Mouse (Mus musculus) stomach, embryonic 16.5 days (tissue): Measurements from ENCODE around the gene Terf2. TPM values are rescaled to one million over a fixed set of nuclear protein-coding genes. Genes with fewer than 3 reads are reported as not detected.

Experiments used
- ATAC-seq: fragments of 200-750 bp; cut with Nextera tagmentation; 2 replicates; pipeline ENCODE4 v1.8.0; 2017; ENCODE audit warnings: moderate number of reproducible peaks, moderate TSS enrichment; ENCODE audit not compliant: insufficient read depth, low FRiP score
- H3K27ac ChIP-seq: fragments of 300-500 bp; sonication (generic); 2 replicates; pipeline ENCODE4 v1.5.1; 2014; ENCODE audit warnings: low read length
- H3K27me3 ChIP-seq: fragments of 300-500 bp; sonication (generic); 2 replicates; pipeline ENCODE4 v1.6.1; 2014; ENCODE audit warnings: low read length, control low read depth, mixed read lengths; ENCODE audit not compliant: control insufficient read depth, insufficient read depth
- H3K36me3 ChIP-seq: fragments of 300-500 bp; sonication (generic); 2 replicates; pipeline ENCODE4 v1.6.1; 2014; ENCODE audit warnings: low read length; ENCODE audit not compliant: control insufficient read depth, insufficient read depth
- H3K4me1 ChIP-seq: fragments of 300-500 bp; sonication (generic); 2 replicates; pipeline ENCODE4 v1.6.1; 2014; ENCODE audit warnings: low read length, control low read depth, mixed read lengths; ENCODE audit not compliant: control insufficient read depth, insufficient read depth
- H3K4me2 ChIP-seq: fragments of 300-500 bp; sonication (generic); 2 replicates; pipeline ENCODE4 v1.6.1; 2014; ENCODE audit warnings: low read depth, low read length, mixed read lengths
- H3K4me3 ChIP-seq: fragments of 300-500 bp; sonication (generic); replicated peaks from 2 replicates; pipeline ENCODE4 v1.5.1; 2014; ENCODE audit warnings: mild to moderate bottlenecking, low read length
- H3K9ac ChIP-seq: fragments of 300-500 bp; sonication (generic); 2 replicates; pipeline ENCODE4 v1.6.1; 2014; ENCODE audit warnings: low read length
- H3K9me3 ChIP-seq: fragments of 300-500 bp; sonication (generic); replicated peaks from 2 replicates; pipeline ENCODE4 v1.6.1; 2016; ENCODE audit warnings: low read length, control low read depth; ENCODE audit not compliant: control insufficient read depth
- WGBS: fragments of 180-500 bp; shearing (Covaris S2); extraction: QIAGEN DNeasy Blood & Tissue Kit; methylation state at CpG from one replicate; pipeline ENCODE4 v1.1.7; 2014; 5-methylcytosine and 5-hydroxymethylcytosine counted together
- polyA plus RNA-seq: library from polyadenylated mRNA; unstranded; fragments of >200 nt; fragmentation: Nextera tagmentation; extraction: Ambion mirVana; gene quantifications from 2 replicates; pipeline ENCODE4 v1.2.1, GENCODE M21; 2015

Terf2 gene
- polyA plus RNA-seq, 1 experiment from 2014 or later: 14.0 TPM

DNA sequence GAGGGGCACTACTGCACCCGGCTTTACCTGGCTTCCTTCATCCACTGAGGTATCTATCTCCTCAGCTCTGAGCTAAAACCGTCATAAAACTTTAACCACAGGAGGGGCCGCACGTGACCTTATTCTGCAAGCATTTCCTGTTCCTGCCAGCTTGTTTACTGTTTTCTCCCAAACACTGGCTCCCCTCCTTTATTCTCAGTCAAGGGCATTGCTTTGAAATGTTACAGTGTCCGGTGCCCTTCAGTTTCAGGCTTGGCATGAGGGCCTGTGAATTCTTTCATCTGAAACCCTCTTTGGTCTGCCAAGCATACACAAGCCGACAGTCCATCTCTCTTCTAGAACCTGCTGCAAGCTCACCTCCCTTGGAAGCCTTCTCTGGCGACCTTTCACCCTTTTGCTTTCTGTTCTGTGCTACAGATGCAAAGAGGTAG is 22.5 kb upstream of the Terf2 start:
- 38% methylated on average over 7 of the region's 7 CpGs for WGBS
- ATAC-seq: no peak
- H3K9me3 ChIP-seq: no peaks in the 10 kb centered on the region
- peaks cover 17% of the 10 kb centered on the region; the same call in 1 of the 2 replicates for H3K4me1 ChIP-seq
- no peak overlapping the region for H3K4me2 ChIP-seq
- no peaks in the 10 kb centered on the region for H3K27me3 ChIP-seq
- no peak overlapping the region for H3K9ac ChIP-seq
- H3K36me3 ChIP-seq: no peaks in the 10 kb centered on the region
- no peak overlapping the region for H3K4me3 ChIP-seq
- H3K27ac ChIP-seq: peak overlapping the region; percentile 77

DNA sequence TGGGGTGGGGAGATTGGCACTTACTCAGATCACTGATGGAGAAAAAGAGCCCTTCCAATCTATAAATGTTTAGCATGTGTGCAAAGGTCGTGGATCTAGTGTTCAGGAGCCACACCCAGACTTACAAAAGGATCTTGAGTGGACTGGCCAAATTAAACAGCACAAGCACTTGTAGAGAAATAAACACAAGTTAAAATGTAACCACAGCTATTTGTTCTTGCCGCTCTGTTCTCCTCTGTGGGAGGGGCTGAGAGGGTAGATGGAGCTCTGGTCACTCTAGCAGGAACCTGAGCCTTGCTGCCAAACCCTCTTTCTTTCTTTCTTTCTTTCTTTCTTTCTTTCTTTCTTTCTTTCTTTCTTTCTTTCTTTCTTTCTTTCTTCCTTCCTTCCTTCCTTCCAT is 20.7 kb upstream of the Terf2 start:
- Histone ChIP-seq H3K9me3 (no peaks in the 10 kb centered on the region), H3K9ac (no peak overlapping the region), H3K4me1 (peaks cover 13% of the 10 kb centered on the region; the same call in 1 of the 2 replicates), H3K27me3 (no peaks in the 10 kb centered on the region), H3K4me2 (no peak overlapping the region), H3K27ac (no peak overlapping the region), H3K36me3 (no peaks in the 10 kb centered on the region), H3K4me3 (no peak overlapping the region)
- 26% methylated on average over 2 of the region's 2 CpGs for WGBS
- ATAC-seq: peak; percentile 80; the same call in 1 of the 2 replicates

DNA sequence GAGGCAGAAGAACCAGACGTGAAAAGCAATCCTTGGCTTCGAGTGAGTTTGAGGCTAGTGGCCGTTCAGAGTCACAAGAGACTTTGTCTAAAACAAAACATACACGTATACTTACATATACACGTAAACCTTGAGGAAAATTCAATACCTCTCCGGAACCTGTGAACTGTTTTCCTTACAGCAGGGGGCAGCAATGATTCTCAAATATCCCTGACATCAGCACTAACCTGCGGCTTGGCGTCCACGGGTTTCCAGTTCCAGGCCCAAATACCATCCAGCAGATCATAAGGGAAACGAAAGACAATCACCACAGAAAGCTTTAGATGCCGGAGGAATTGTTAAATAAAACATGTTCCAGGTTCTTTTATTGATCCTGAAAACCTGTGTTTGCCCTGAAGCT is 19.7 kb upstream of the Terf2 start:
- Histone ChIP-seq H3K36me3 (no peaks in the 10 kb centered on the region), H3K4me2 (peak overlapping the region; percentile 28; the same call in 1 of the 2 replicates), H3K4me3 (no peak overlapping the region), H3K4me1 (peaks cover 13% of the 10 kb centered on the region; the same call in 1 of the 2 replicates), H3K27me3 (no peaks in the 10 kb centered on the region), H3K9ac (no peak overlapping the region), H3K27ac (no peak overlapping the region), H3K9me3 (no peaks in the 10 kb centered on the region)
- ATAC-seq: peak; percentile 48; the same call in 1 of the 2 replicates
- 8% methylated on average over 11 of the region's 11 CpGs for WGBS

DNA sequence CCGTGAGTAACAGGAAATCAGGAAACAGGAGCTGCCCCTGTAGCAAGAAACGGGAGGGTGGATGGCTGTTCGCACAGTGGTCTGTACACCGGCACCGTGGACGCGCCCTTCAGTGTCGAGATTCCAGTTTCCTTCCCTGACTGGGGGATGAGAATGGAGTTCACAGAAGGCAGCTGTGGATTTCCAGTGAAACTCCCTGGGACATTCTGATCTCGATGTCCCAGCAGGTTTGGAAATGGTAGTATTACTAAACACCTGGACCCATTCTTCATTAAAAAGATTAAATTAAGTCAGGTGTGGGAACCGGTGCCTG is 18.6 kb upstream of the Terf2 start:
- Histone ChIP-seq H3K9me3 (no peaks in the 10 kb centered on the region), H3K4me3 (no peak overlapping the region), H3K4me2 (peak overlapping the region; percentile 29; the same call in 1 of the 2 replicates), H3K4me1 (peaks cover 13% of the 10 kb centered on the region; the same call in 1 of the 2 replicates), H3K27me3 (no peaks in the 10 kb centered on the region), H3K9ac (peak overlapping the region; percentile 24), H3K27ac (peak overlapping the region; percentile 39; the same call in 1 of the 2 replicates), H3K36me3 (no peaks in the 10 kb centered on the region)
- 45% methylated on average over 10 of the region's 10 CpGs for WGBS
- no peak for ATAC-seq

DNA sequence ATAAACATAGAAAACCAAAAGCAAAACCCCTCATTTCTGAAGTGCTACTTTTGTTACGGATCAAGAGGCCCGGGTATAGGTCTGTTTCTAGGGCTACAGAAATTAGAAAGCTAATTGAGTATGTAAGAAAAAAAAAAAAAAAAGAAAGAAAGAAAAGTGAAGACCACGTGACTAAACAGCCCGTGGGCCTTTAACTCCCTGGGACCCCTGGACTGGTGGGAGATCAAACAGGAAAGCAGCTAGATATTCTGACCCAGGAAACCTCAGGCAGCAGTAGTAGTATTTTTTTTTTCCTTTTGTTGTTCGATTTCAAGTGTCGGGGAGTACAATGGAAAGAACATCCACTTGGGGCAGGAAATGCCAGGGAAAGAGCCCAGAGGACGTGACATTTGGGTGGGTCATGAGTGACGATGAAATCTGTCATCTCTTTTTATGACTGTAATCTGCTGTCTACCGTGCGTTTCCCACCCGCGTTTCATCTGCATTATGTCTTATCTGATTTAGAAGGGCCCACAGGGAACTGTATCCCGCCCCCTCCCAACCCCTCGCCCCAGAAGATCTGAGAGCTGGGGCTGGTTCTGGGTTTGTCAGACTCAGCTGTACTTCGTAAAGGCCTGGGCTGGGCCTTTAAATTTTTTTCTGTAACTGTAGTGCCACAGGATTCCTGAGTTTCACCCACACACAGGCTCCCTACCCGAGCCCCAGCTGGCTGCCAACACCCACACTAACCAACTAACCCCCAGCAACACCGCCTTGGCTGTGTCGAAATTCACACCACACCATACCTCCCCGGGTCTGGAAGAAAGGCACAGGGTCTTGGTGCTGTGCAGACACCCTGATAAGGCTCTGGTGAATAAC is 18.0 kb upstream of the Terf2 start:
- Histone ChIP-seq H3K9me3 (no peaks in the 10 kb centered on the region), H3K27ac (peak overlapping the region; percentile 39; the same call in 1 of the 2 replicates), H3K4me2 (peak overlapping the region; percentile 29; the same call in 1 of the 2 replicates), H3K27me3 (no peaks in the 10 kb centered on the region), H3K4me1 (peaks cover 13% of the 10 kb centered on the region; the same call in 1 of the 2 replicates), H3K36me3 (no peaks in the 10 kb centered on the region), H3K9ac (peak overlapping the region; percentile 24), H3K4me3 (no peak overlapping the region)
- 0 out of 2 replicates have a peak, but pooled peaks have one; percentile 18 for ATAC-seq
- 42% methylated on average over 19 of the region's 19 CpGs for WGBS

DNA sequence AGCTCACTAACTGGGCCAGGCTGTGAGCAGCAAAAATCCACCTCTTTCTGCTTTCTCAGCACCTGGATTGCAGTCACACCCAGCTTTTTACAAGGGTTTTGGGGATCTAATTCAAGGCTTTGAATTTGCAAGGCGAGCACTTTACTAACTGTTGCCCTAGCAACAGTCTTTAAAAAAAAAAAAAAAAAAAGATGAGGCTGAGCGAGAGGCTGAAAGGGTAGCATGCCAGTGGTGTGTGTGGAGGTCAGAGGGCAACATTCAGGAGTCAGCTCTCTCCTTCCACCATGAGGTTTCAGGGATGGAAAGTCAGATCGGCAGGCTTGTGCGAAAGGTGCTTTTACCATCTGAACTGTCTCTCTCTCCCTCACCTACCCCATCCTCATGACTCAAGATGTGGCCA is 16.9 kb upstream of the Terf2 start:
- no peak overlapping the region for H3K27ac ChIP-seq
- WGBS: 63% methylated on average over 4 of the region's 4 CpGs
- no peak overlapping the region for H3K4me2 ChIP-seq
- H3K36me3 ChIP-seq: no peaks in the 10 kb centered on the region
- no peaks in the 10 kb centered on the region for H3K27me3 ChIP-seq
- H3K9me3 ChIP-seq: no peaks in the 10 kb centered on the region
- H3K9ac ChIP-seq: no peak overlapping the region
- H3K4me3 ChIP-seq: no peak overlapping the region
- no peak for ATAC-seq
- peaks cover 6% of the 10 kb centered on the region; the same call in 1 of the 2 replicates for H3K4me1 ChIP-seq

DNA sequence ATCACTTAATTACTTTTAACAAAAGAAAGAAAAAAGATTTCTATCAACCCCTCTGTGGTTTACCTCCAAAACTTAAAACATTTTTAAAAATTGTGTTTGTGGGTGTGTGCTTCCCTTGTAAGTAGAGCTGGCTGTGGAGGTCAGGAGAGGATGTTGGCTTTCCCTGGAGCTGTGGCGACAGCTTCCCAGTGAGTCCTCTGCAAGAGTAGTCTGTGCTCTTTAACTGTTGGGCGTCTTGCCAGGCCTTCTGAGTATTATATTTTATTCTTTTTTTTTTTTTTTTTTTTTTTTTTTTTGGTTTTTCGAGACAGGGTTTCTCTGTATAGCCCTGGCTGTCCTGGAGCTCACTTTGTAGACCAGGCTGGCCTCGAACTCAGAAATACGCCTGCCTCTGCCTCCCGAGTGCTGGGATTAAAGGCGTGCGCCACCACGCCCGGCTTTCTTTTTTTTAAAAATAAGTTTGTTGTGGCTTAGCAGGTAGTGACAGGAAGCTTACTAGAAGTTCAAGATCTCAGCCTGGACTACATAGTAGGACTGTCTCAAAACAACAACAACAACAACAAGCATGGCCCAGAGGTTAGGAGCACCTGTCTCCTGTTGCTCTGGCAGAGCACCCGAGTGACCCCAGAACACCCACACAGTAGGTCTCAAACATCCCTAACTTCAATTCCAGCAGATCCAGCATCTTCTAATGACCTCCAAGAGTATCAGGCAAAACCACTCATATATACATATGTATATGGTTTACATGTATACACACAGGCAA is 15.2 kb upstream of the Terf2 start:
- no peaks in the 10 kb centered on the region for H3K9me3 ChIP-seq
- 86% methylated on average over 10 of the region's 11 CpGs for WGBS
- no peak for ATAC-seq

DNA sequence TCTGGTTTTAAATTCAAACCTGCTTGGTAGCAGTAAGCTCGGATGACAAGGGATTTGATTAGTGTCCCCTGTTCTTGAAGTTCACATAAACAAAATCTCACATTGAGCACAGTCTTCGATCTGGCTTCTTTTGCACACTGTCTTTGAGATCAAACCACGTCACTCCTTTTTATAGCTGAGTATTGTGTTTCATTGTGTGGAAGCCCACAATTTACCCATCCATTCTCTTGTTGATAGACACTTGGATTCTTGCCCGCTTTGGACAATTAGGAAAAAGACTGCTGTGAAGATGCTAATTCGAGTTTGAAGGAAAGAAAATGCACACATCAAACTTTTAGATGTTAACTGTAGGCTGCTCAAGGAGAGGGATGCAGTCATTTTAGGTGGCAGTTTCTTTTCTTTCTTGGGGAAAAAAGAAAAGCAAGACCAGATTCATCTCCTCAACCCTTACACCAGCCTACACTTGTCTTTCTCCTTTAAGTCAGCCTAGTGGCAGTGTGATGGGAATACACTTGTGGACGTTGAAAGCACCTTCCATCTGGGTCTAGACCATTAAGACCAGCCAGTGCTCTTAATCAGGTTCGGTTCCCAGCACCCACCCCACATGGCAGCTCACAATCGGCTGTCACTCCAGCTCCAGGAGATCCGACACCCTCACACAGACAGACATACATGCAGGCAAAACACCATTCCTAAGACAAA is 14.4 kb upstream of the Terf2 start:
- no peak for ATAC-seq
- Histone ChIP-seq H3K27me3 (no peaks in the 10 kb centered on the region), H3K36me3 (no peaks in the 10 kb centered on the region), H3K4me1 (no peaks in the 10 kb centered on the region), H3K9me3 (no peaks in the 10 kb centered on the region), H3K4me3 (no peak overlapping the region), H3K27ac (no peak overlapping the region), H3K9ac (no peak overlapping the region), H3K4me2 (no peak overlapping the region)
- WGBS: 71% methylated on average over 9 of the region's 9 CpGs

More for the DNA sequence above, 15.2 kb upstream of the Terf2 start:
- Histone ChIP-seq H3K27me3 (no peaks in the 10 kb centered on the region), H3K36me3 (no peaks in the 10 kb centered on the region), H3K4me2 (no peak overlapping the region), H3K4me1 (peaks cover 2% of the 10 kb centered on the region; the same call in 1 of the 2 replicates), H3K9ac (no peak overlapping the region), H3K4me3 (no peak overlapping the region), H3K27ac (no peak overlapping the region)
